Mouse (Mus musculus): ENCODE data around the gene Mfsd4b3.

DNA sequence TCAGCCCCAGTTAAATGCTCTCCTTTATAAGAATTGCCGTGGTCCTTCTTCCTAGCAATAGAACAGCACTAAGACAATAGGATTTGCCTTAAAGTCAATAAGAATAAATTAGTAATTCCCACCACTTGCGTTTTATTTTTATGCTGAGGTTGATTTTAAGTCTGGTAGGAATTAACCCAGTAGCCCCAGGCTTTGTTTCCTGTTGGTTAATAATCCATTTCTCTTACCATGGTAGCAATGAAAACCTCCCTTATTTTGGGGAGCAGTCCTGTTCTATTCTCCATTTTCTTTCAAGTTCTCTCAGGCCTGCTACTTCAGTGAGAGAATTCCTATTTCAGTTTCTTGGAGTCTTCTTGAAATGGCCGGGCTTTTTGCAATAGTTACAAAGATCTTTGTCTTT, 55.8 kb downstream of the Mfsd4b3 start:
- TF ChIP-seq CTCF (IDR thresholded peaks at IDR 0.05; ENCODE audit: borderline replicate concordance, extremely low read depth, insufficient read depth, insufficient read length) (no peak), POLR2A (IDR thresholded peaks at IDR 0.05; ENCODE audit: borderline replicate concordance, extremely low read depth, insufficient read depth, insufficient read length, poor library complexity, severe bottlenecking) (no peak)

Measured in brain, embryonic 14.5 days (tissue).